Mouse (Mus musculus) gastrocnemius, postnatal 4 days (tissue): ENCODE measurements around the gene Lpar1. TPM values are rescaled to one million over a fixed set of nuclear protein-coding genes. Genes with fewer than 3 reads are reported as not detected.
"Not testable (repeated sequence)": the region's sequence is repeated elsewhere in the genome, so short reads cannot be mapped to it uniquely, and the experiment has no call there.

Experiments
- DNase-seq, 2 experiments: peaks; one replicate each; pipeline ENCODE4 v3.0.0; 2021 to 2022; ENCODE audit warnings: low spot score in 2 of 2, mixed read lengths in 2 of 2
- total RNA-seq, 2 experiments: library from RNA; stranded (reverse); gene quantifications; 2 replicates each; pipeline ENCODE4 v1.2.3; 2021

The Lpar1 gene
- total RNA-seq, 2 experiments from 2014 or later = 71.7 to 74.5 TPM

GRCm38 (mm10) chr4:58546441-58547272 is 7.0 kb downstream of the Lpar1 start:
- DNase-seq = no peak

GRCm38 (mm10) chr4:58545888-58546432 is 7.7 kb downstream of the Lpar1 start:
- DNase-seq = no peak

GRCm38 (mm10) chr4:58543171-58543570 is 10.5 kb downstream of the Lpar1 start:
- DNase-seq = no peak

GRCm38 (mm10) chr4:58542656-58543055 is 11.0 kb downstream of the Lpar1 start:
- not testable (repeated sequence) for DNase-seq

- no peak for DNase-seq
These were observed 12.9 kb downstream of the Lpar1 start for GRCm38 (mm10) chr4:58540841-58541240.

- DNase-seq = no peak
These were observed 13.3 kb downstream of the Lpar1 start for GRCm38 (mm10) chr4:58540385-58540784.

- DNase-seq = no peak
These were observed 15.0 kb downstream of the Lpar1 start for GRCm38 (mm10) chr4:58538696-58539095.

- DNase-seq = no peak
These were observed 17.9 kb downstream of the Lpar1 start for GRCm38 (mm10) chr4:58535754-58536153.

- no peak for DNase-seq
These were observed 18.9 kb downstream of the Lpar1 start for GRCm38 (mm10) chr4:58534726-58535350.

GRCm38 (mm10) chr4:58534141-58534571 is 19.5 kb downstream of the Lpar1 start:
- no peak for DNase-seq

- no peak for DNase-seq
These were observed 20.2 kb downstream of the Lpar1 start for GRCm38 (mm10) chr4:58533519-58533918.

GRCm38 (mm10) chr4:58532326-58532725 is 21.4 kb downstream of the Lpar1 start:
- no peak for DNase-seq

GRCm38 (mm10) chr4:58530706-58531105 is 23.0 kb downstream of the Lpar1 start:
- DNase-seq = no peak

GRCm38 (mm10) chr4:58530279-58530678 is 23.4 kb downstream of the Lpar1 start:
- no peak for DNase-seq

- DNase-seq = no peak
These were observed 25.8 kb downstream of the Lpar1 start for GRCm38 (mm10) chr4:58527852-58528251.

GRCm38 (mm10) chr4:58521137-58521536 is 32.6 kb downstream of the Lpar1 start:
- no peak for DNase-seq

GRCm38 (mm10) chr4:58520531-58520930 is 33.2 kb downstream of the Lpar1 start:
- DNase-seq = no peak

- DNase-seq = no peak
These were observed 33.8 kb downstream of the Lpar1 start for GRCm38 (mm10) chr4:58519891-58520290.

- no peak for DNase-seq
These were observed 35.3 kb downstream of the Lpar1 start for GRCm38 (mm10) chr4:58518215-58518988.

- no peak for DNase-seq
These were observed 36.9 kb downstream of the Lpar1 start for GRCm38 (mm10) chr4:58516810-58517209.

GRCm38 (mm10) chr4:58516221-58516620 is 37.5 kb downstream of the Lpar1 start:
- no peak for DNase-seq
